Mouse (Mus musculus): ENCODE data around the gene Srl. TPM values are rescaled to one million over a fixed set of nuclear protein-coding genes. Genes with fewer than 3 reads are reported as not detected.

Srl gene
- total and polyA plus RNA-seq, 3 experiments, result 44.6 to 88.8 (median 71.3) TPM

DNA sequence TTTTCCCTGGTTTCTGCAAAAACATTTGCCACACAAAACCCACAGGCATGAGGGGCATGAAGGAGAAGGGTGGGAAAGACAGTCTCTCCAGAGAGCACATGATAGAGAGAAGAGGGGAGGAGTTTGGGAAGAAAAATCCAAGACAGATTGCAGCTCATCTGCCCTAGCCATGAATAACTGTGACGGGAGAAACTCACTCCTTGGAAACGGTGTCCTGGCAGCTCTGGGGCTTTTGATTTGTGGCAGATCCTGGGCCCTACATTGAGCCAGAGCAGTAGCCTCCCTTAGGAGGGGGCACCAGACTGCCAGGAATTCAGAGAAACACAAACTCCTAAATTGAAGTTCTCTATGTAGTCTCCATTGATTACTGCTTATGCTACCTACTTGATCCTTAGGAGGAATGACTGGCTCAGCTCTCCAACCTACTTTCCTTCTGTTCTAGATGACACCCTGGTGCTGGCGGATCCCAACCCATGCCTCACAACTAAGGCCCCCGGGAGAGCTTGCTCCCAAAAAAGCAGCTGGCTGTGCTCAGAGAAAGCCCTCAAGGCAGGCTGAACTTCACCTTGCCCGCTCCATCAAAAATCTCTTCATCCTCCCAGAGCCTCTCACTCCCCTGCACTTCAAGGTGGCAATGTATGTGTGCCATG, 60.9 kb downstream of the Srl start:
- DNase-seq (ENCODE audit: extremely low read depth), result no peak
- in situ Hi-C loops (cut with MboI; ENCODE audit: low pct_ligation_motif_present, low pct_unique_long_range_greater_than_20kb, low sequenced_read_pairs), result no loop called here
- no peak overlapping the region for H3K4me3 ChIP-seq (replicated peaks in 1 of 3; ENCODE audit: low read depth in 2 of 3, low read length in 2 of 3, poor library complexity in 1 of 3)
- peaks cover 21 to 82% of the 10 kb centered on the region in 2 experiments for H3K36me3 ChIP-seq (replicated peaks in 1 of 2; ENCODE audit: control insufficient read depth in 1 of 2, insufficient read depth in 1 of 2, low read length in 1 of 2)
- no peak overlapping the region for H3K9ac ChIP-seq (ENCODE audit: insufficient read depth, low read depth)
- no peaks in the 10 kb centered on the region for H3K27me3 ChIP-seq (replicated peaks)
- dilution Hi-C loops (cut with MboI; ENCODE audit: extremely low pct_ligation_motif_present, extremely low pct_unique_long_range_greater_than_20kb, low sequenced_read_pairs), result no loop called here
- H3K27ac ChIP-seq (ENCODE audit: insufficient read depth, low read depth), result no peak overlapping the region
- H3K79me2 ChIP-seq (replicated peaks; ENCODE audit: control insufficient read depth, extremely low read depth, insufficient read depth, poor library complexity, severe bottlenecking), result no peaks in the 10 kb centered on the region
- TF ChIP-seq JUN (IDR thresholded peaks at IDR 0.05; ENCODE audit: insufficient read depth, low read depth, low read length) (no peak), NRF1 (IDR thresholded peaks at IDR 0.05; ENCODE audit: low read depth, low read length) (no peak), MYC (IDR thresholded peaks at IDR 0.05; ENCODE audit: low read depth, low read length) (no peak), RCOR1 (conservative IDR thresholded peaks at IDR 0.05; ENCODE audit: low read depth, low read length) (no peak), BHLHE40 (IDR thresholded peaks at IDR 0.05; ENCODE audit: low read depth, low read length) (no peak), TCF12 (IDR thresholded peaks at IDR 0.05; ENCODE audit: low read depth, low read length) (no peak), MAX (IDR thresholded peaks at IDR 0.05; ENCODE audit: low read length) (no peak), POLR2AphosphoS2 (IDR thresholded peaks at IDR 0.05; ENCODE audit: low read depth, low read length) (no peak), MAFK (IDR thresholded peaks at IDR 0.05; ENCODE audit: insufficient replicate concordance, low read length) (no peak), E2F4 (IDR thresholded peaks at IDR 0.05; ENCODE audit: insufficient replicate concordance, low read depth, low read length) (no peak), EP300 (IDR thresholded peaks at IDR 0.05; ENCODE audit: low read length) (no peak), ZKSCAN1 (IDR thresholded peaks at IDR 0.05; ENCODE audit: borderline replicate concordance, low read depth, low read length) (no peak), SMC3 (IDR thresholded peaks at IDR 0.05; ENCODE audit: low read depth, low read length) (no peak), MEF2A (IDR thresholded peaks at IDR 0.05; ENCODE audit: borderline replicate concordance, low read depth, low read length) (no peak), USF2 (conservative IDR thresholded peaks at IDR 0.05; ENCODE audit: low read depth, low read length) (no peak), TBP (conservative IDR thresholded peaks at IDR 0.05; ENCODE audit: low read depth, low read length) (no peak), ZNF384 (IDR thresholded peaks at IDR 0.05; ENCODE audit: low read depth, low read length) (no peak)
- peaks cover 0 to 27% of the 10 kb centered on the region in 2 experiments; a peak in 2 of 4 replicates for H3K4me1 ChIP-seq (ENCODE audit: control insufficient read depth in 1 of 2, insufficient read depth in 2 of 2)
- H3K9me3 ChIP-seq (replicated peaks; ENCODE audit: low read length), result no peaks in the 10 kb centered on the region
- no peak overlapping the region for H3K4me2 ChIP-seq (ENCODE audit: insufficient read depth, low read depth, poor library complexity, severe bottlenecking)

DNA sequence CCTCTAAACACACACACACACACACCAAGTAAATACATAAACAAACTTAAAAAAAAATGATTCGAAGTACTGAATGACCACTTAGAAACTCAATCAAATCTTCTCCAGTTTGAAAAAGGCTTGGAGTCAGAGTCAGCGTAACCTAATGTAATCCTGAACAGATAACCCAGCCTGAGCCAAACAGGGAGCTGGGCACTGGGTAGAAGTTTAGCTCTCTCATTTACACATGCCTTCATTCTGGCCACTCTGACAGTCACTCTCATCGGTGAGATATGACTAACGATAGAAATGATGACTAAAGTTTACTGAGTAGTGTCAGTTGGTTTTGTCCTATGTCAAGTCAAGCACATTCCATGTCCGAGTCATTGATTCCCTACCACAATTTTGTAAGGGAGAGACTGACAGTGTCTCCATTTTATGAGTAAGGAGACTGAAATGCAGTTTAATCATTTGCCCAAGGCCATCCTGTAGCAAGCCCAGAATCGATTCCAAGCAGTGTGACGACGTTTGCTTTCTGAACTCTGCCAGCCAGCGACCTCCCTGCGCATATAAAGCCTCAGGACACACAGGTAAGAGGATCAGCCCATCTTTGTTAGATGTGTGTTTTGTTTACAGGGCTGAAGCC, 63.9 kb downstream of the Srl start:
- Histone ChIP-seq H3K4me1 (ENCODE audit: control insufficient read depth in 1 of 2, insufficient read depth in 2 of 2) (peaks cover 5 to 43% of the 10 kb centered on the region in 2 experiments), H3K4me3 (replicated peaks in 1 of 3; ENCODE audit: low read depth in 2 of 3, low read length in 2 of 3, poor library complexity in 1 of 3) (no peak overlapping the region), H3K27ac (ENCODE audit: insufficient read depth, low read depth) (no peak overlapping the region), H3K36me3 (replicated peaks in 1 of 2; ENCODE audit: control insufficient read depth in 1 of 2, insufficient read depth in 1 of 2, low read length in 1 of 2) (peaks cover 9 to 52% of the 10 kb centered on the region in 2 experiments), H3K9ac (ENCODE audit: insufficient read depth, low read depth) (no peak overlapping the region), H3K4me2 (ENCODE audit: insufficient read depth, low read depth, poor library complexity, severe bottlenecking) (no peak overlapping the region), H3K9me3 (replicated peaks; ENCODE audit: low read length) (no peaks in the 10 kb centered on the region), H3K27me3 (replicated peaks) (no peaks in the 10 kb centered on the region), H3K79me2 (replicated peaks; ENCODE audit: control insufficient read depth, extremely low read depth, insufficient read depth, poor library complexity, severe bottlenecking) (no peaks in the 10 kb centered on the region)
- TF ChIP-seq JUN (IDR thresholded peaks at IDR 0.05; ENCODE audit: insufficient read depth, low read depth, low read length) (no peak), RAD21 (IDR thresholded peaks at IDR 0.05; ENCODE audit: low read depth, low read length) (no peak), TCF12 (IDR thresholded peaks at IDR 0.05; ENCODE audit: low read depth, low read length) (no peak), ZNF384 (IDR thresholded peaks at IDR 0.05; ENCODE audit: low read depth, low read length) (no peak), NRF1 (IDR thresholded peaks at IDR 0.05; ENCODE audit: low read depth, low read length) (no peak), MAZ (IDR thresholded peaks at IDR 0.05; ENCODE audit: low read depth, low read length) (no peak), NELFE (IDR thresholded peaks at IDR 0.05; ENCODE audit: low read depth, low read length) (no peak)
- DNase-seq (ENCODE audit: extremely low read depth), result no peak
- dilution Hi-C loops (cut with MboI; ENCODE audit: extremely low pct_ligation_motif_present, extremely low pct_unique_long_range_greater_than_20kb, low sequenced_read_pairs), result no loop called here
- in situ Hi-C loops (cut with MboI; ENCODE audit: low pct_ligation_motif_present, low pct_unique_long_range_greater_than_20kb, low sequenced_read_pairs), result loop anchor here (5.0 kb wide), 1 partner anchor 135 kb away; no protein-coding TSS in a partner anchor
